Mouse (Mus musculus) urinary bladder, postnatal 10 days (tissue): ENCODE data around the gene Plekha4.

Experiments used
- DNase-seq: peaks from one replicate; pipeline ENCODE4 v3.0.0; 2022; ENCODE audit warnings: low spot score

Plekha4 gene

GRCm38 (mm10) chr7:45568601-45569473 lies 42.7 kb downstream of the Plekha4 start:
- no peak for DNase-seq

GRCm38 (mm10) chr7:45570103-45570741 lies 44.1 kb downstream of the Plekha4 start, which contains the start of gene Bcat2:
Gene Bcat2 (plus strand): TSS chr7:45570153.
- no peak for DNase-seq

- DNase-seq: no peak
These were observed 45.8 kb downstream of the Plekha4 start for GRCm38 (mm10) chr7:45571966-45572365.

DNA sequence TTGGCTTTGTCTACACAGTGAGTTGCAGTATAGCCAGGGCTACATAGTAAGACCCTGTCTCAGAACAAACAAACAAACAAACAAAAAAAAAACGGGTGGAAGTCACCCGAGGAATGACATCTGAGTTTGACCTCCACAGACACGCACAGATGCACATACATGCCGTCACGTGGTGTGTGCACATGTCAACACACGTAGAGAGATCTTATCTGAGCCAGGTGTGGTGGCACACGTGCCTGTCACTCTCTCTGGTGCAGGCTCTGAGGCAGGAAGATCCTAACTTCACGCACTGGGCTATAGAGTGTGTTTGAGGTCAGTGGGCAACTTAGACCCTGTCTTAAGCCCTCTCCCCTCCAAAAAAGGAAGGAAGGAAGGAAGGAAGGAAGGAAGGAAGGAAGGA lies 47.8 kb downstream of the Plekha4 start:
- DNase-seq: no peak

- DNase-seq: no peak
These were observed 48.6 kb downstream of the Plekha4 start for GRCm38 (mm10) chr7:45574472-45575379.

DNA sequence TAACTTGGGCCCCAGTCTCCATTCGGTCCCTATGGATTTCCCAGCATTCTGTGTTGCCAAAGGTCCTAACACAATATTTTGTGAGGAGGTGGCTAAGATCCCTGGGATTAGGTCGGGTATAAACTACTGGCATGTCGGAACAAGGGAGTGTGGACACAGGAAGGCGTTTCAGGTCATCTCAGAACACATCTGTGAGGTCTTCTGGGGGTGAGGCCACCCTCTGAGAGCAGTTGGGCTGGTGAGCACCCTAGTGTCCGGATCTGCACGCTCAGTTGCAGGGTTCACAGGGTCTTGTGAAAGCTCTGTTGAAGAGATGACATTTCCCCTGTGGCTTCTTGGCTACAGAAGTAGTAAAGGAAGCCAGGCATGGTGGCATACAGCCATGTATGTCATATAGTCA lies 59.8 kb downstream of the Plekha4 start:
- DNase-seq: no peak

- no peak for DNase-seq
These were observed 61.8 kb downstream of the Plekha4 start for GRCm38 (mm10) chr7:45587631-45588592.

GRCm38 (mm10) chr7:45589173-45589572 lies 63.0 kb downstream of the Plekha4 start:
- DNase-seq: peak; percentile 73

DNA sequence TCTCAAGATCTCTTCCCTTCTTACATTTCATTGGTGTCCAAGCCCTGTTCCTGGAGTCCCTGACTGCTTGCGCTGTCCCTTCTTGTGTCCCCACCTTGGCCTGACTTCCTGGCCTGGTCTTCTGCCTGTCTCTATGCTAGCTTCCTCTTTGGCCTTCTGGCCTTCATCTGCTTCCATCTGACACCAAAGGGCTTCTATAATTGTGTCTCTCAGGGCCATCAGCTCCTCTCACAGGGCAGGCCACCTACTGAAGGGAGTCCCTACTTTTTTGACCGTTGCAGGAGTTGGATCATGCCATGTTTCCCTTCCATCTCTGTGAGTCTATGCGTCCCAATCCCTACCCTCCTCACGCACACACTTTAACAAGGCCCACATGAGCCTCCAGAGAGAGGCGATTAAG lies 63.8 kb downstream of the Plekha4 start:
- no peak for DNase-seq

- DNase-seq: no peak
These were observed 64.7 kb downstream of the Plekha4 start for GRCm38 (mm10) chr7:45590874-45591273.

GRCm38 (mm10) chr7:45591880-45592279 lies 65.8 kb downstream of the Plekha4 start:
- DNase-seq: no peak

GRCm38 (mm10) chr7:45593118-45593815 lies 67.1 kb downstream of the Plekha4 start:
- no peak for DNase-seq

DNA sequence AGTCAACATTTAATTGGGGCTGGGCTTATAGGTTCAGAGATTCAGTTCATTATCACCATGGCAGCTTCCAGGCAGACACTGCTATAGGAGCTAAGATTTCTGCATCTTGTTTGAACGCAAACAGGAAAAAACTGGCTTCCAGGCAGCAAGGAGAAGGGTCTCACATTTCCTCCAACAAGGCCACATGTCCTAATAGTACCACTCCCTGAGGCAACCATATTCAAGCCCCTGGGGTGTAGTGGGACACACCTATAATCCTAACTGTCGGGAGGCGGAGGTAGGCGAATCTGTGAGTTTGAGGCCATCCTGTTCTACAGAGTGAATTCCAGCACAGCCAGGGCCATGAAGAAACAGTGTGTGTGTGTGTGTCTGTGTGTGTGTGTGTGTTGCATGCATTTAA lies 69.0 kb downstream of the Plekha4 start:
- DNase-seq: no peak

DNA sequence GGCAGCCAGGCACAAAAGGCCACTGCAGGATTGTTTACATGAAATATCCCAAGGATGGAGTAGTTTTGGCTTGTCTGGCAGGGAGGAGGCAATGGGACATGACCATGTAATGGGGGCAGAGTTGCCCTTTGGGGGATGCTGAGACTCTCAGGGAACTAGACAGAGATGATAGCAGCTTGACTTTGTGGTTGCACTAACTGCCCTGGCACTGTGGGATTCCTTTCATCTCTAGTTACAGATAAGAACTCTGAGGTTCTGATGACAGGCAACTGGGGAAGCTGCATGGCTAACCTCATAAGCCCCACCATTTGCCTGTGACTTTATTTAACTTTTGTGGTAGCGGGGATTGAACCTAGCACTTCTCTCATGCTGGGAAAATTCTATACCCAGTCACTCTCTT lies 70.0 kb downstream of the Plekha4 start:
- no peak for DNase-seq

GRCm38 (mm10) chr7:45597013-45597412 lies 70.9 kb downstream of the Plekha4 start:
- DNase-seq: no peak

- no peak for DNase-seq
These were observed 71.4 kb downstream of the Plekha4 start for GRCm38 (mm10) chr7:45597527-45597926.

DNA sequence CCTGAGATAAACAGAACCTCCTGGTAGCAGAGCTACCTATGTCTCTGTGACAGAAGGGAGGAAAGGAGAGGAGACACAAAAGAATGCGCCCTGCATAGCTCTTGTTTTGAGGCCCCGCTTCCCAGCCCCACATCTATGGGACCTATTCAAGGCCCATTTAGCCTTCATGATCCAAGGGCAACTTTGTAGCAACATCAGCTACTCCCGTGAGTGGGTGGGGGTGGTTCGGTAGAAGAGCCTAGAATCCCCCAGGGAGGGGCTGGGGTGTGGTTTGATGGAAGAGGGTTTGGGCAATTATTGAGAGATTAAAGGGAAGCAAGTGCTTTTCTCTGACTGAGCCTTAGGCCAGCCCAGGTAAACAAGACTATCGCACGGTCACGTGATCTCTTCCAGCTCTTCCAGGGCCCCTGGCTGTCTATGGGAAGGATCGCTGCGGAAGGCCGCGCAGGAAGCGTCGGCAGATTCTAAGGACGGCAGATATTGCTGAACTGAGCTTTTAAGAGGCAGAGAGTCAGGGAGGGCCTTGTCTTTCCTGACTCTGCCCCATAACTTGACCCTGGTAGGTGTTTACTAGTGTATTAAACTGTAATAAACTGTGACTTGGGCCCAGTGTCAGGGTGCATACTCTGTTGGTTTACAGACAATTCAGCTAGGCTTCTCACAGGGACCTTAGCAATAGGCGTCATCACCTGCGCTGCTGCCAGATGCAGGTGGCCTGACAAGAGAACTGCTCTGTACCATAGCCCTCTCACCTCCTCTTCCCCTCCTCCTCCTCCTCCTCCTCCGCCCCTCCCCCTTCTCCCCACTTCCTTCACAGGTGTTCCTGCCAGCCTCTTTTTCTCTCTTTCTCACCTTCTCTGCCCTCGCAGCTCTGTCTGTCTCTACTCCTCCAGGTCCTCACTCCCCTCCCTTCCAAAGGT lies 73.1 kb downstream of the Plekha4 start:
- peak; percentile 5 for DNase-seq
